Mouse (Mus musculus) midbrain, embryonic 16.5 days (tissue): ENCODE measurements around the gene Isg15. TPM values are rescaled to one million over a fixed set of nuclear protein-coding genes. Genes with fewer than 3 reads are reported as not detected.

Experiments used
- microRNA-seq: library from miRNA; unstranded; fragments of <30 nt; microRNA quantifications from one replicate; pipeline ENCODE4, GENCODE M21; 2017
- polyA plus RNA-seq: library from polyadenylated mRNA; unstranded; fragments of >200 nt; fragmentation: Nextera tagmentation; extraction: Ambion mirVana; gene quantifications from 2 replicates; pipeline ENCODE4 v1.2.1, GENCODE M21; 2015

Isg15 gene
- polyA plus RNA-seq, 1 experiment from 2014 or later, result 1.4 TPM

Small RNA genes lying within 50 kb of the gene (microRNA-seq; reads per million reads assigned to microRNA genes)
- gene Mir7658, result 3.3 reads per million, percentile 16 among the genes with 10 or more reads in this experiment

Other genes with a start within 250 kb of the Isg15 start
- gene C1qtnf12, start 238.5 kb downstream of the Isg15 start, polyA plus RNA-seq, result 6.6 and 7.8 TPM in 2 replicates
- gene B3galt6, start 208.2 kb downstream of the Isg15 start, polyA plus RNA-seq, result 37.8 and 41.0 TPM in 2 replicates
- gene Sdf4, start 207.9 kb downstream of the Isg15 start, polyA plus RNA-seq, result 112 and 114 TPM in 2 replicates
- 0.91 TPM in 1 of 2 replicates, not detected in the other for gene Tnfrsf4, start 187.0 kb downstream of the Isg15 start, polyA plus RNA-seq
- 2.0 and 2.4 TPM in 2 replicates for gene Tnfrsf18, start 174.7 kb downstream of the Isg15 start, polyA plus RNA-seq
- gene Ttll10, start 141.4 kb downstream of the Isg15 start, polyA plus RNA-seq, result not detected in 2 replicates
- gene 9430015G10Rik, start 90.8 kb downstream of the Isg15 start, polyA plus RNA-seq, result 34.3 and 38.6 TPM in 2 replicates
- gene Rnf223, start 70.3 kb downstream of the Isg15 start, polyA plus RNA-seq, result 0.54 and 0.75 TPM in 2 replicates
- gene Agrn, start 3.3 kb downstream of the Isg15 start, polyA plus RNA-seq, result 126 and 129 TPM in 2 replicates
- 3.7 and 4.2 TPM in 2 replicates for gene AW011738, start 2.5 kb upstream of the Isg15 start, polyA plus RNA-seq
- gene Perm1, start 15.1 kb upstream of the Isg15 start, polyA plus RNA-seq, result 2.0 and 2.7 TPM in 2 replicates
- gene Plekhn1, start 34.0 kb upstream of the Isg15 start, polyA plus RNA-seq, result 26.8 and 26.9 TPM in 2 replicates
- gene Noc2l, start 35.2 kb upstream of the Isg15 start, polyA plus RNA-seq, result 48.6 and 50.9 TPM in 2 replicates
- 4.4 and 4.9 TPM in 2 replicates for gene Samd11, start 54.8 kb upstream of the Isg15 start, polyA plus RNA-seq
- gene Vmn2r-ps159, start 130.3 kb upstream of the Isg15 start, polyA plus RNA-seq, result not detected in 2 replicates